Mouse (Mus musculus) lung, embryonic 16.5 days (tissue): Measurements from ENCODE around the gene Prdm16. TPM values are rescaled to one million over a fixed set of nuclear protein-coding genes. Genes with fewer than 3 reads are reported as not detected.

Experiments
- ATAC-seq: fragments of 200-750 bp; cut with Nextera tagmentation; 2 replicates; pipeline ENCODE4 v1.8.0; 2017; ENCODE audit warnings: low read depth, mild to moderate bottlenecking, moderate library complexity
- H3K27ac ChIP-seq: fragments of 300-500 bp; sonication (generic); 2 replicates; pipeline ENCODE4 v1.5.1; 2014; ENCODE audit warnings: mild to moderate bottlenecking, control low read depth, low read length
- H3K27me3 ChIP-seq: fragments of 300-500 bp; sonication (generic); 2 replicates; pipeline ENCODE4 v1.6.1; 2014; ENCODE audit warnings: low read depth, low read length, mixed read lengths; ENCODE audit not compliant: control insufficient read depth, insufficient read depth
- H3K36me3 ChIP-seq: fragments of 300-500 bp; sonication (generic); 2 replicates; pipeline ENCODE4 v1.6.1; 2014; ENCODE audit warnings: low read length; ENCODE audit not compliant: control insufficient read depth, insufficient read depth
- H3K4me1 ChIP-seq: fragments of 300-500 bp; sonication (generic); replicated peaks from 2 replicates; pipeline ENCODE4 v1.6.1; 2014; ENCODE audit warnings: low read length, mixed read lengths; ENCODE audit not compliant: control insufficient read depth, insufficient read depth
- H3K4me2 ChIP-seq: fragments of 300-500 bp; sonication (generic); 2 replicates; pipeline ENCODE4 v1.6.1; 2014; ENCODE audit warnings: low read depth, low read length, control low read depth
- H3K4me3 ChIP-seq: fragments of 300-500 bp; sonication (generic); 2 replicates; pipeline ENCODE4 v1.5.1; 2014; ENCODE audit warnings: mild to moderate bottlenecking, low read length, control low read depth
- H3K9ac ChIP-seq: fragments of 300-500 bp; sonication (generic); 2 replicates; pipeline ENCODE4 v1.6.1; 2014; ENCODE audit warnings: low read length, control low read depth
- H3K9me3 ChIP-seq: fragments of 300-500 bp; sonication (generic); 2 replicates; pipeline ENCODE4 v1.6.1; 2016; ENCODE audit warnings: low read length; ENCODE audit not compliant: control insufficient read depth
- WGBS: fragments of 180-500 bp; shearing (Covaris S2); extraction: QIAGEN DNeasy Blood & Tissue Kit; methylation state at CpG from one replicate; pipeline ENCODE4 v1.1.7; 2014; 5-methylcytosine and 5-hydroxymethylcytosine counted together
- polyA plus RNA-seq: library from polyadenylated mRNA; unstranded; fragments of >200 nt; fragmentation: Nextera tagmentation; extraction: Ambion mirVana; gene quantifications from 2 replicates; pipeline ENCODE4 v1.2.1, GENCODE M21; 2015

The Prdm16 gene
- polyA plus RNA-seq, 1 experiment from 2014 or later, result 25.2 TPM

- WGBS, result 28% methylated on average over 11 of the region's 11 CpGs
- Histone ChIP-seq H3K4me3 (no peak overlapping the region), H3K36me3 (no peaks in the 10 kb centered on the region), H3K27me3 (no peaks in the 10 kb centered on the region; the same call in 1 of the 2 replicates), H3K27ac (no peak overlapping the region), H3K9me3 (no peaks in the 10 kb centered on the region), H3K4me2 (no peak overlapping the region), H3K9ac (no peak overlapping the region), H3K4me1 (no peaks in the 10 kb centered on the region; the same call in 1 of the 2 replicates)
- ATAC-seq, result no peak
Observed at GRCm38 (mm10) chr4:154424681-154425080, 212.0 kb downstream of the Prdm16 start.

- H3K27me3 ChIP-seq, result no peaks in the 10 kb centered on the region; the same call in 1 of the 2 replicates
- no peak overlapping the region for H3K4me3 ChIP-seq
- H3K9ac ChIP-seq, result no peak overlapping the region
- peaks cover 3% of the 10 kb centered on the region; the same call in 1 of the 2 replicates for H3K9me3 ChIP-seq
- no peaks in the 10 kb centered on the region for H3K36me3 ChIP-seq
- ATAC-seq, result no peak
- WGBS, result 13% methylated on average over 10 of the region's 10 CpGs
- H3K27ac ChIP-seq, result no peak overlapping the region
- H3K4me1 ChIP-seq, result no peaks in the 10 kb centered on the region; the same call in 1 of the 2 replicates
- H3K4me2 ChIP-seq, result no peak overlapping the region
Observed at GRCm38 (mm10) chr4:154422431-154422913, 214.2 kb downstream of the Prdm16 start.

- WGBS, result 91% methylated on average over 17 of the region's 17 CpGs
- H3K27me3 ChIP-seq, result no peaks in the 10 kb centered on the region; the same call in 1 of the 2 replicates
- H3K9me3 ChIP-seq, result peaks cover 3% of the 10 kb centered on the region; the same call in 1 of the 2 replicates
- no peaks in the 10 kb centered on the region; the same call in 1 of the 2 replicates for H3K4me1 ChIP-seq
- H3K9ac ChIP-seq, result no peak overlapping the region
- H3K4me2 ChIP-seq, result no peak overlapping the region
- no peak for ATAC-seq
- no peaks in the 10 kb centered on the region for H3K36me3 ChIP-seq
- no peak overlapping the region for H3K27ac ChIP-seq
- no peak overlapping the region for H3K4me3 ChIP-seq
Observed at GRCm38 (mm10) chr4:154420749-154421148, 215.9 kb downstream of the Prdm16 start.

- H3K27me3 ChIP-seq, result no peaks in the 10 kb centered on the region; the same call in 1 of the 2 replicates
Observed at GRCm38 (mm10) chr4:154419766-154420165, 216.9 kb downstream of the Prdm16 start.

GRCm38 (mm10) chr4:154418993-154419392 lies 217.7 kb downstream of the Prdm16 start:
- 25% methylated on average over 2 of the region's 2 CpGs for WGBS

More at GRCm38 (mm10) chr4:154419766-154420165, 216.9 kb downstream of the Prdm16 start:
- no peak overlapping the region for H3K9ac ChIP-seq
- ATAC-seq, result no peak
- H3K4me3 ChIP-seq, result no peak overlapping the region
- WGBS, result 75% methylated on average over 4 of the region's 4 CpGs
- no peak overlapping the region for H3K27ac ChIP-seq
- H3K4me2 ChIP-seq, result no peak overlapping the region
- H3K9me3 ChIP-seq, result peaks cover 3% of the 10 kb centered on the region; the same call in 1 of the 2 replicates
- H3K36me3 ChIP-seq, result no peaks in the 10 kb centered on the region
- H3K4me1 ChIP-seq, result no peaks in the 10 kb centered on the region; the same call in 1 of the 2 replicates

GRCm38 (mm10) chr4:154418327-154418744 lies 218.3 kb downstream of the Prdm16 start:
- 37% methylated on average over 4 of the region's 4 CpGs for WGBS
- no peaks in the 10 kb centered on the region; the same call in 1 of the 2 replicates for H3K27me3 ChIP-seq
- peaks cover 3% of the 10 kb centered on the region; the same call in 1 of the 2 replicates for H3K9me3 ChIP-seq
- no peaks in the 10 kb centered on the region for H3K36me3 ChIP-seq
- H3K4me3 ChIP-seq, result no peak overlapping the region
- no peak for ATAC-seq
- no peak overlapping the region for H3K27ac ChIP-seq
- no peak overlapping the region for H3K4me2 ChIP-seq
- H3K9ac ChIP-seq, result no peak overlapping the region
- H3K4me1 ChIP-seq, result no peaks in the 10 kb centered on the region

More at GRCm38 (mm10) chr4:154418993-154419392, 217.7 kb downstream of the Prdm16 start:
- no peaks in the 10 kb centered on the region; the same call in 1 of the 2 replicates for H3K27me3 ChIP-seq
- H3K36me3 ChIP-seq, result no peaks in the 10 kb centered on the region
- H3K27ac ChIP-seq, result no peak overlapping the region
- peaks cover 3% of the 10 kb centered on the region; the same call in 1 of the 2 replicates for H3K9me3 ChIP-seq
- no peaks in the 10 kb centered on the region for H3K4me1 ChIP-seq
- H3K4me3 ChIP-seq, result no peak overlapping the region
- no peak overlapping the region for H3K4me2 ChIP-seq
- H3K9ac ChIP-seq, result no peak overlapping the region
- no peak for ATAC-seq

GRCm38 (mm10) chr4:154416728-154417127 lies 219.9 kb downstream of the Prdm16 start:
- H3K36me3 ChIP-seq, result no peaks in the 10 kb centered on the region
- 70% methylated on average over 6 of the region's 6 CpGs for WGBS
- H3K27me3 ChIP-seq, result no peaks in the 10 kb centered on the region; the same call in 1 of the 2 replicates
- H3K4me1 ChIP-seq, result peaks cover 9% of the 10 kb centered on the region; the same call in 1 of the 2 replicates
- no peak overlapping the region for H3K4me2 ChIP-seq
- no peak for ATAC-seq
- H3K4me3 ChIP-seq, result no peak overlapping the region
- no peak overlapping the region for H3K27ac ChIP-seq
- H3K9ac ChIP-seq, result no peak overlapping the region
- peaks cover 3% of the 10 kb centered on the region; the same call in 1 of the 2 replicates for H3K9me3 ChIP-seq

- H3K4me3 ChIP-seq, result no peak overlapping the region
- no peak overlapping the region for H3K4me2 ChIP-seq
- no peak overlapping the region for H3K9ac ChIP-seq
- WGBS, result 56% methylated on average over 4 of the region's 4 CpGs
- H3K4me1 ChIP-seq, result peaks cover 23% of the 10 kb centered on the region
- no peak for ATAC-seq
- H3K36me3 ChIP-seq, result no peaks in the 10 kb centered on the region
- H3K27me3 ChIP-seq, result no peaks in the 10 kb centered on the region
- H3K27ac ChIP-seq, result no peak overlapping the region
- peaks cover 3% of the 10 kb centered on the region; the same call in 1 of the 2 replicates for H3K9me3 ChIP-seq
Observed at GRCm38 (mm10) chr4:154414885-154415284, 221.8 kb downstream of the Prdm16 start.

GRCm38 (mm10) chr4:154410559-154410958 lies 226.1 kb downstream of the Prdm16 start:
- Histone ChIP-seq H3K36me3 (no peaks in the 10 kb centered on the region), H3K4me3 (no peak overlapping the region), H3K9me3 (no peaks in the 10 kb centered on the region), H3K4me2 (no peak overlapping the region), H3K27me3 (peaks cover 2% of the 10 kb centered on the region; the same call in 1 of the 2 replicates), H3K9ac (peak overlapping the region; percentile 18; the same call in 1 of the 2 replicates), H3K4me1 (peaks cover 26% of the 10 kb centered on the region), H3K27ac (no peak overlapping the region)
- WGBS, result 57% methylated on average over 8 of the region's 8 CpGs
- ATAC-seq, result no peak
